9 mouse cellular contexts compared by ENCODE assay signal in genomic region chr11:3982275-3983209, GRCm38 (mm10). TPM values are rescaled to one million over a fixed set of nuclear protein-coding genes. Genes with fewer than 3 reads are reported as not detected.
DNase-seq lines count a peak whose midpoint lies in the region; ATAC-seq and TF ChIP-seq lines count a peak whose summit lies in the region.
"Had no signal": no experiment of that assay in that cellular context is flagged by ENCODE, and none has a peak within 500 bp of the region (broad histone marks: within the 10 kb centered on the region; RNA-seq: fewer than 3 reads in every experiment).

No protein-coding gene starts in this region.

- intact Hi-C loops in left cerebral cortex, postnatal 4 days (cut with DNase I): no loop called here

- TF ChIP-seq POLR2A in embryonic fibroblast, embryonic 13.5 days (IDR thresholded peaks at IDR 0.05; ENCODE audit: low read depth, low read length): no peak

- H3K4me3 ChIP-seq in layer of hippocampus, adult 2 months: peak overlapping the region; percentile 3; the same call in 1 of the 2 replicates
- no peak overlapping the region for H3K4me3 ChIP-seq in embryonic fibroblast, embryonic 13.5 days (ENCODE audit: insufficient read depth, low read length)
- peak overlapping the region; percentile 46; the same call in 1 of the 2 replicates for H3K4me3 ChIP-seq in neural tube, embryonic 15.5 days (replicated peaks)

- H3K9me3 ChIP-seq in neural tube, embryonic 15.5 days (replicated peaks): no peaks in the 10 kb centered on the region

- 0 out of 2 replicates have a peak, but pooled peaks cover 6% of the 10 kb centered on the region for H3K27me3 ChIP-seq in neural tube, embryonic 15.5 days (replicated peaks)

- H3K4me1 ChIP-seq in embryonic fibroblast, embryonic 13.5 days (ENCODE audit: control insufficient read depth, insufficient read depth, low read length): peaks cover 14% of the 10 kb centered on the region; the same call in 1 of the 2 replicates
- H3K4me1 ChIP-seq in neural tube, embryonic 15.5 days: peaks cover 18% of the 10 kb centered on the region

- H3K9ac ChIP-seq in neural tube, embryonic 15.5 days (replicated peaks): no peak overlapping the region

- peak overlapping the region; percentile 90 for H3K27ac ChIP-seq in layer of hippocampus, adult 2 months
- H3K27ac ChIP-seq in embryonic fibroblast, embryonic 13.5 days (ENCODE audit: insufficient read depth, low read length): 0 out of 2 replicates have a peak overlapping the region, but pooled peaks have one; percentile 51
- peak overlapping the region; percentile 28; the same call in 1 of the 2 replicates for H3K27ac ChIP-seq in neural tube, embryonic 15.5 days (replicated peaks)

- H3K4me2 ChIP-seq in neural tube, embryonic 15.5 days: peak overlapping the region; percentile 78

- WGBS in neural tube, embryonic 15.5 days: 69% methylated on average over 7 of the region's 7 CpGs

- peaks cover 32% of the 10 kb centered on the region for H3K36me3 ChIP-seq in neural tube, embryonic 15.5 days

- no peak for DNase-seq in layer of hippocampus, adult 2 months (ENCODE audit: low spot score in 2 of 2)
- no peak for DNase-seq in layer of hippocampus, adult 9-11 months
- DNase-seq in kidney, postnatal 10 days: peak; percentile 32
- no peak for DNase-seq in left cerebral cortex, postnatal 4 days
- DNase-seq in retina, embryonic 14.5 days (ENCODE audit: low spot score): no peak
- no peak for DNase-seq in cerebellum, adult 11-12 months
- DNase-seq: cerebellum, postnatal 14 days had no signal

- ATAC-seq in neural tube, embryonic 15.5 days (ENCODE audit: low FRiP score): peak; percentile 15; the same call in 1 of the 2 replicates

- no peak for TF ChIP-seq CTCF in layer of hippocampus, adult 2 months (conservative IDR thresholded peaks at IDR 0.05)
- TF ChIP-seq CTCF in embryonic fibroblast, embryonic 13.5 days (IDR thresholded peaks at IDR 0.05; ENCODE audit: borderline replicate concordance, insufficient read depth, low read length): no peak

RNA-seq across cellular contexts. Expression of gene Gal3st1, which starts 0.9 kb away (rescaled TPM):
- total RNA-seq in layer of hippocampus, adult 2 months (2021): 1 to 10 TPM; 8.5 to 9.8 TPM
- 0.73 and 0.86 TPM in 2 replicates for polyA plus RNA-seq in embryonic fibroblast, embryonic 13.5 days (2011; ENCODE audit: insufficient read length, low read depth, missing spikeins)
- polyA plus RNA-seq in neural tube, embryonic 15.5 days (2015; fragmentation: Nextera tagmentation; extraction: Ambion mirVana): 10.5 and 12.1 TPM in 2 replicates
- 1 to 10 TPM; 4.6 to 5.4 TPM for total RNA-seq in left cerebral cortex, postnatal 4 days (2021)

RNA-seq across cellular contexts. Expression of gene 4930556J24Rik, which starts 6.0 kb away (rescaled TPM):
- total RNA-seq in layer of hippocampus, adult 2 months (2021): not detected
- polyA plus RNA-seq in embryonic fibroblast, embryonic 13.5 days (2011; ENCODE audit: insufficient read length, low read depth, missing spikeins): not detected in 2 replicates
- polyA plus RNA-seq in neural tube, embryonic 15.5 days (2015; fragmentation: Nextera tagmentation; extraction: Ambion mirVana): not detected in 2 replicates
- not detected for total RNA-seq in left cerebral cortex, postnatal 4 days (2021)

RNA-seq across cellular contexts. Expression of gene Pes1, which starts 18.8 kb away (rescaled TPM):
- 10 to 100 TPM; 34.8 to 40.5 TPM for total RNA-seq in layer of hippocampus, adult 2 months (2021)
- 146 and 152 TPM in 2 replicates for polyA plus RNA-seq in embryonic fibroblast, embryonic 13.5 days (2011; ENCODE audit: insufficient read length, low read depth, missing spikeins)
- 48.1 and 64.4 TPM in 2 replicates for polyA plus RNA-seq in neural tube, embryonic 15.5 days (2015; fragmentation: Nextera tagmentation; extraction: Ambion mirVana)
- 10 to 100 TPM; 55.8 to 56.3 TPM for total RNA-seq in left cerebral cortex, postnatal 4 days (2021)

RNA-seq across cellular contexts. Expression of gene Sec14l4, which starts 48.7 kb away (rescaled TPM):
- total RNA-seq in layer of hippocampus, adult 2 months (2021): under 1 TPM; 0.17 to 0.64 TPM
- not detected in 2 replicates for polyA plus RNA-seq in embryonic fibroblast, embryonic 13.5 days (2011; ENCODE audit: insufficient read length, low read depth, missing spikeins)
- polyA plus RNA-seq in neural tube, embryonic 15.5 days (2015; fragmentation: Nextera tagmentation; extraction: Ambion mirVana): 0.15 TPM in 1 of 2 replicates, not detected in the other
- total RNA-seq in left cerebral cortex, postnatal 4 days (2021): not detected

RNA-seq across cellular contexts. Expression of gene Tcn2, which starts 50.6 kb away (rescaled TPM):
- total RNA-seq in layer of hippocampus, adult 2 months (2021): 10 to 100 TPM; 18.5 to 19.4 TPM
- polyA plus RNA-seq in embryonic fibroblast, embryonic 13.5 days (2011; ENCODE audit: insufficient read length, low read depth, missing spikeins): 75.4 and 97.1 TPM in 2 replicates
- polyA plus RNA-seq in neural tube, embryonic 15.5 days (2015; fragmentation: Nextera tagmentation; extraction: Ambion mirVana): 24.6 and 31.4 TPM in 2 replicates
- total RNA-seq in left cerebral cortex, postnatal 4 days (2021): 10 to 100 TPM; 10.1 to 10.9 TPM

Comparison
In these comparisons a context has a peak if more than half of its experiments do, and no peak if none do; other contexts are left out.
1. H3K27ac ChIP-seq: peak in every context shown above with its lines; median percentile 90 in layer of hippocampus, adult 2 months; 51 in embryonic fibroblast, embryonic 13.5 days; 28 in neural tube, embryonic 15.5 days.